Mouse (Mus musculus) lung, adult 10 weeks (tissue): ENCODE data around the gene Olfr945. TPM values are rescaled to one million over a fixed set of nuclear protein-coding genes. Genes with fewer than 3 reads are reported as not detected.

ENCODE experiments used
- polyA plus RNA-seq: library from polyadenylated mRNA; stranded (reverse); fragments of 350-450 nt; fragmentation: Illumina TruSeq; extraction: RNeasy Lipid Tissue Mini Kit (QIAGEN cat#74804); gene quantifications from one replicate; pipeline ENCODE4 v1.2.3, GENCODE M21; 2014; ENCODE audit warnings: low read depth, low replicate concordance; ENCODE audit not compliant: insufficient read depth

The Olfr945 gene
- polyA plus RNA-seq: not detected

GRCm38 (mm10) chr9:39276718-39277117, at the start of gene Olfr945:
TSS of gene Olfr945 (minus strand) at chr9:39276818.

GRCm38 (mm10) chr9:39325945-39326344, 49.3 kb upstream of the Olfr945 start, which contains the start of gene Olfr948:
TSS of gene Olfr948 (minus strand) at chr9:39326045.

GRCm38 (mm10) chr9:39249894-39250293, 26.7 kb downstream of the Olfr945 start, which contains the start of gene Olfr1537:
TSS of gene Olfr1537 (minus strand) at chr9:39249994.

Other genes with a start within 250 kb of the Olfr945 start
- not detected for gene Olfr937, start 211.9 kb downstream of the Olfr945 start, polyA plus RNA-seq
- not detected for gene Olfr938, start 197.9 kb downstream of the Olfr945 start, polyA plus RNA-seq
- gene Olfr27, start 148.7 kb downstream of the Olfr945 start, polyA plus RNA-seq: not detected
- not detected for gene Olfr943, start 110.5 kb downstream of the Olfr945 start, polyA plus RNA-seq
- gene Olfr944, start 74.9 kb downstream of the Olfr945 start, polyA plus RNA-seq: not detected
- gene Olfr1537, start 26.8 kb downstream of the Olfr945 start, polyA plus RNA-seq: not detected
- gene Olfr948, start 49.2 kb upstream of the Olfr945 start, polyA plus RNA-seq: not detected
- gene Olfr951, start 110.6 kb upstream of the Olfr945 start, polyA plus RNA-seq: not detected
- gene Olfr952, start 150.3 kb upstream of the Olfr945 start, polyA plus RNA-seq: not detected
- not detected for gene Olfr954, start 179.9 kb upstream of the Olfr945 start, polyA plus RNA-seq
- gene Olfr955, start 195.1 kb upstream of the Olfr945 start, polyA plus RNA-seq: not detected
- not detected for gene Olfr44, start 217.2 kb upstream of the Olfr945 start, polyA plus RNA-seq
- gene Olfr957, start 239.0 kb upstream of the Olfr945 start, polyA plus RNA-seq: not detected